Comparison of ENCODE assay signal across 9 mouse cellular contexts in genomic region chr1:57428368-57429308, GRCm38 (mm10). TPM values are rescaled to one million over a fixed set of nuclear protein-coding genes. Genes with fewer than 3 reads are reported as not detected.
DNase-seq lines count a peak whose midpoint lies in the region; ATAC-seq and TF ChIP-seq lines count a peak whose summit lies in the region.
"Had no signal": no experiment of that assay in that cellular context is flagged by ENCODE, and none has a peak within 500 bp of the region (broad histone marks: within the 10 kb centered on the region; RNA-seq: fewer than 3 reads in every experiment).

No protein-coding gene starts in this region.

- peak; percentile 81 for ATAC-seq in hindbrain, embryonic 11.5 days (ENCODE audit: low FRiP score)

- TF ChIP-seq RAD21 in MEL (IDR thresholded peaks at IDR 0.05; ENCODE audit: low read depth, low read length) = peak; percentile 99

- H3K79me2 ChIP-seq in MEL (ENCODE audit: control insufficient read depth, insufficient read depth, low read length, poor library complexity) = no peaks in the 10 kb centered on the region

- TF ChIP-seq EP300 in MEL (IDR thresholded peaks at IDR 0.05; ENCODE audit: low read depth in 1 of 2, low read length in 2 of 2) = no peak

- peaks cover 0 to 3% of the 10 kb centered on the region in 2 experiments; a peak in 1 of 4 replicates for H3K4me1 ChIP-seq in MEL (ENCODE audit: control insufficient read depth in 1 of 2, insufficient read depth in 2 of 2, low read length in 2 of 2)
- H3K4me1 ChIP-seq in hindbrain, embryonic 11.5 days (replicated peaks; ENCODE audit: control insufficient read depth, insufficient read depth, low read length) = no peaks in the 10 kb centered on the region
- H3K4me1 ChIP-seq: liver, embryonic 15.5 days had no signal

- TF ChIP-seq POLR2A in MEL (IDR thresholded peaks at IDR 0.05; ENCODE audit: control insufficient read depth in 1 of 2, insufficient read depth in 1 of 2, low read depth in 1 of 2, low read length in 2 of 2, poor library complexity in 1 of 2) = no peak

- H3K4me2 ChIP-seq in hindbrain, embryonic 11.5 days (replicated peaks; ENCODE audit: low read depth, low read length) = no peak overlapping the region
- H3K4me2 ChIP-seq: liver, embryonic 15.5 days had no signal

- H3K27ac ChIP-seq in MEL (ENCODE audit: control insufficient read depth, low read depth, low read length) = no peak overlapping the region
- no peak overlapping the region for H3K27ac ChIP-seq in hindbrain, embryonic 11.5 days (ENCODE audit: low read depth, low read length)
- H3K27ac ChIP-seq: liver, embryonic 15.5 days had no signal

- H3K36me3 ChIP-seq in MEL (ENCODE audit: control insufficient read depth in 1 of 2, insufficient read depth in 2 of 2, low read length in 2 of 2) = no peaks in the 10 kb centered on the region; a peak in 1 of 4 replicates
- no peaks in the 10 kb centered on the region for H3K36me3 ChIP-seq in hindbrain, embryonic 11.5 days (ENCODE audit: control insufficient read depth, insufficient read depth, low read length)
- H3K36me3 ChIP-seq: liver, embryonic 15.5 days had no signal

- H3K9me3 ChIP-seq in MEL (replicated peaks; ENCODE audit: insufficient read depth, low read length) = no peaks in the 10 kb centered on the region
- no peaks in the 10 kb centered on the region for H3K9me3 ChIP-seq in hindbrain, embryonic 11.5 days (ENCODE audit: control insufficient read depth, low read length)
- H3K9me3 ChIP-seq: liver, embryonic 15.5 days had no signal

- H3K9ac ChIP-seq in MEL (ENCODE audit: control insufficient read depth, low read depth, low read length, poor library complexity, severe bottlenecking) = no peak overlapping the region
- no peak overlapping the region for H3K9ac ChIP-seq in hindbrain, embryonic 11.5 days (ENCODE audit: low read depth, low read length)
- H3K9ac ChIP-seq: liver, embryonic 15.5 days had no signal

- peak; percentile 86 for DNase-seq in MEL (ENCODE audit: low read depth, low spot score)
- DNase-seq in cerebellum, adult 8-10 months = peak; percentile 75
- DNase-seq in frontal cortex, postnatal 10 days (ENCODE audit: low spot score in 2 of 2) = peak; percentile 63 to 85
- DNase-seq in hindbrain, embryonic 11.5 days (ENCODE audit: low spot score) = peak; percentile 92
- peak; percentile 87 for DNase-seq in layer of hippocampus, adult 9-11 months
- peak; percentile 92 for DNase-seq in lung, postnatal 14 days
- DNase-seq in retina, embryonic 14.5 days (ENCODE audit: low spot score) = peak; percentile 98
- peak; percentile 87 for DNase-seq in thymus, postnatal 25 days

- peak; percentile 79 to 98 (median 79) for TF ChIP-seq CTCF in MEL (IDR thresholded peaks at IDR 0.05 in 2 of 3, conservative IDR thresholded peaks at IDR 0.05 in 1 of 3; ENCODE audit: control insufficient read depth in 1 of 3, insufficient read depth in 1 of 3, low read depth in 2 of 3, low read length in 3 of 3, poor library complexity in 1 of 3, severe bottlenecking in 1 of 3)

- no peaks in the 10 kb centered on the region; a peak in 1 of 4 replicates for H3K27me3 ChIP-seq in MEL (ENCODE audit: control insufficient read depth in 1 of 2, insufficient read depth in 2 of 2, low read length in 2 of 2)
- H3K27me3 ChIP-seq in hindbrain, embryonic 11.5 days (ENCODE audit: control insufficient read depth, insufficient read depth, low read length) = no peaks in the 10 kb centered on the region

- WGBS in hindbrain, embryonic 11.5 days = 55% methylated on average over 16 of the region's 16 CpGs

- no peak overlapping the region for H3K4me3 ChIP-seq in MEL (ENCODE audit: control insufficient read depth in 1 of 2, insufficient read depth in 1 of 2, low read depth in 2 of 2, low read length in 2 of 2)
- H3K4me3 ChIP-seq in hindbrain, embryonic 11.5 days (ENCODE audit: low read depth, low read length) = no peak overlapping the region
- H3K4me3 ChIP-seq: liver, embryonic 15.5 days had no signal

TF ChIP-seq in MEL, 35 proteins besides CTCF, POLR2A, EP300 and RAD21:
- TF ChIP-seq USF1 (IDR thresholded peaks at IDR 0.05; ENCODE audit: low read depth, low read length) (no peak), MAZ (IDR thresholded peaks at IDR 0.05; ENCODE audit: low read depth, low read length) (no peak), MAFK (IDR thresholded peaks at IDR 0.05; ENCODE audit: borderline replicate concordance, low read depth, low read length) (no peak), E2F4 (IDR thresholded peaks at IDR 0.05; ENCODE audit: borderline replicate concordance, low read depth, low read length) (no peak), JUND (IDR thresholded peaks at IDR 0.05; ENCODE audit: low read depth, low read length) (no peak), CHD1 (IDR thresholded peaks at IDR 0.05; ENCODE audit: low read depth, low read length) (no peak), ZC3H11A (IDR thresholded peaks at IDR 0.05; ENCODE audit: low read depth, low read length) (peak; percentile 98), ZKSCAN1 (IDR thresholded peaks at IDR 0.05; ENCODE audit: low read depth, low read length) (no peak), TAL1 (IDR thresholded peaks at IDR 0.05; ENCODE audit: low read length) (no peak), USF2 (IDR thresholded peaks at IDR 0.05; ENCODE audit: borderline replicate concordance in 1 of 2, insufficient read depth in 1 of 2, low read depth in 1 of 2, low read length in 2 of 2) (no peak), SMC3 (IDR thresholded peaks at IDR 0.05; ENCODE audit: low read depth, low read length) (peak; percentile 98), ETS1 (IDR thresholded peaks at IDR 0.05; ENCODE audit: low read depth, low read length) (no peak), UBTF (IDR thresholded peaks at IDR 0.05; ENCODE audit: borderline replicate concordance, insufficient read depth, low read depth, low read length) (no peak)

RNA-seq across cellular contexts. Expression of gene Tyw5, which starts 21.7 kb away (rescaled TPM):
- total RNA-seq in MEL (2012; rRNA removed) = 15.0 and 15.8 TPM in 2 replicates
- polyA plus RNA-seq in MEL (2012; ENCODE audit: insufficient read depth in 1 of 2, insufficient read length in 2 of 2, low read depth in 1 of 2, low replicate concordance in 2 of 2, missing spikeins in 1 of 2) = 10 to 100 TPM in 1 of 2 experiments, not detected in 1; 18.5 TPM
- polyA plus RNA-seq in hindbrain, embryonic 11.5 days (2014; fragmentation: Nextera tagmentation; extraction: Ambion mirVana) = 26.4 and 27.9 TPM in 2 replicates

RNA-seq across cellular contexts. Expression of gene Maip1, which starts 22.5 kb away (rescaled TPM):
- total RNA-seq in MEL (2012; rRNA removed) = 8.1 and 10.2 TPM in 2 replicates
- 1 to 10 TPM in 1 of 2 experiments, not detected in 1; 8.8 TPM for polyA plus RNA-seq in MEL (2012; ENCODE audit: insufficient read depth in 1 of 2, insufficient read length in 2 of 2, low read depth in 1 of 2, low replicate concordance in 2 of 2, missing spikeins in 1 of 2)
- polyA plus RNA-seq in hindbrain, embryonic 11.5 days (2014; fragmentation: Nextera tagmentation; extraction: Ambion mirVana) = 19.1 and 19.5 TPM in 2 replicates

RNA-seq across cellular contexts. Expression of gene 1700066M21Rik, which starts 51.2 kb away (rescaled TPM):
- 10.8 and 11.7 TPM in 2 replicates for total RNA-seq in MEL (2012; rRNA removed)
- 1 to 10 TPM in 1 of 2 experiments, not detected in 1; 9.9 TPM for polyA plus RNA-seq in MEL (2012; ENCODE audit: insufficient read depth in 1 of 2, insufficient read length in 2 of 2, low read depth in 1 of 2, low replicate concordance in 2 of 2, missing spikeins in 1 of 2)
- 15.3 and 15.7 TPM in 2 replicates for polyA plus RNA-seq in hindbrain, embryonic 11.5 days (2014; fragmentation: Nextera tagmentation; extraction: Ambion mirVana)
